Mouse (Mus musculus) right cerebral cortex, postnatal 10 days (tissue): Measurements from ENCODE around the gene Adam3.

Experiments
- DNase-seq, 2 experiments: peaks; one replicate each; pipeline ENCODE4 v3.0.0; 2021; ENCODE audit warnings: low spot score in 2 of 2

Adam3 gene

GRCm38 (mm10) chr8:24725630-24726029 is at the start of gene Adam3:
TSS of gene Adam3 (minus strand) at chr8:24725852.
- DNase-seq, result no peak

GRCm38 (mm10) chr8:24724886-24725626 is 596 bp downstream of the Adam3 start:
- no peak for DNase-seq
